In genomic region chr11:106795679-106796078, GRCm38 (mm10) we compare ENCODE assay signal across 11 mouse cellular contexts. TPM values are rescaled to one million over a fixed set of nuclear protein-coding genes. Genes with fewer than 3 reads are reported as not detected.
A peak's percentile ranks its signal among the peaks of the same experiment; 100 is the strongest.
DNase-seq lines count a peak whose midpoint lies in the region; ATAC-seq and TF ChIP-seq lines count a peak whose summit lies in the region.
"Had no signal": no experiment of that assay in that cellular context is flagged by ENCODE, and none has a peak within 500 bp of the region (broad histone marks: within the 10 kb centered on the region; RNA-seq: fewer than 3 reads in every experiment).

No protein-coding gene starts in this region.

- no peak for TF ChIP-seq CTCF in intestine, postnatal 0 days (IDR thresholded peaks at IDR 0.05; ENCODE audit: low read depth)

- WGBS in intestine, embryonic 16.5 days: 57% methylated on average over 9 of the region's 9 CpGs
- 60% methylated on average over 9 of the region's 9 CpGs for WGBS in intestine, postnatal 0 days
- WGBS in limb, embryonic 14.5 days: 20% methylated on average over 9 of the region's 9 CpGs

- no peak overlapping the region for H3K27ac ChIP-seq in intestine, embryonic 16.5 days (ENCODE audit: low read length)
- H3K27ac ChIP-seq in intestine, postnatal 0 days (ENCODE audit: low read depth, low read length): no peak overlapping the region
- 0 out of 2 replicates have a peak overlapping the region, but pooled peaks have one; percentile 13 for H3K27ac ChIP-seq in limb, embryonic 14.5 days (replicated peaks; ENCODE audit: low read depth, low read length)

- no peaks in the 10 kb centered on the region for H3K27me3 ChIP-seq in intestine, embryonic 16.5 days (replicated peaks; ENCODE audit: control insufficient read depth, insufficient read depth, low read length)
- no peaks in the 10 kb centered on the region for H3K27me3 ChIP-seq in intestine, postnatal 0 days (replicated peaks; ENCODE audit: control insufficient read depth, insufficient read depth, low read length)
- no peaks in the 10 kb centered on the region for H3K27me3 ChIP-seq in limb, embryonic 14.5 days (ENCODE audit: control insufficient read depth, insufficient read depth, low read length)

- no peak for TF ChIP-seq POLR2A in limb, embryonic 14.5 days (IDR thresholded peaks at IDR 0.05; ENCODE audit: borderline replicate concordance, extremely low read depth, insufficient read depth, insufficient read length)

- no peaks in the 10 kb centered on the region for H3K9me3 ChIP-seq in intestine, embryonic 16.5 days (ENCODE audit: control insufficient read depth, low read length)
- H3K9me3 ChIP-seq in intestine, postnatal 0 days (ENCODE audit: control insufficient read depth): no peaks in the 10 kb centered on the region
- H3K9me3 ChIP-seq in limb, embryonic 14.5 days (ENCODE audit: control insufficient read depth, low read length): no peaks in the 10 kb centered on the region

- no peak overlapping the region for H3K4me3 ChIP-seq in intestine, embryonic 16.5 days (ENCODE audit: low read length)
- no peak overlapping the region for H3K4me3 ChIP-seq in intestine, postnatal 0 days (ENCODE audit: low read depth, low read length)
- H3K4me3 ChIP-seq in limb, embryonic 14.5 days (replicated peaks; ENCODE audit: low read length): no peak overlapping the region

- ATAC-seq in intestine, embryonic 16.5 days: peak; percentile 46; the same call in 1 of the 2 replicates
- no peak for ATAC-seq in intestine, postnatal 0 days
- ATAC-seq in limb, embryonic 14.5 days (ENCODE audit: low FRiP score, low read depth): peak; percentile 66

- H3K36me3 ChIP-seq in intestine, embryonic 16.5 days (ENCODE audit: control insufficient read depth, insufficient read depth, low read length): peaks cover 18% of the 10 kb centered on the region
- H3K36me3 ChIP-seq in intestine, postnatal 0 days (ENCODE audit: control insufficient read depth, insufficient read depth): peaks cover 44% of the 10 kb centered on the region
- peaks cover 57% of the 10 kb centered on the region for H3K36me3 ChIP-seq in limb, embryonic 14.5 days (ENCODE audit: control insufficient read depth, insufficient read depth, low read length)

- no peaks in the 10 kb centered on the region; the same call in 1 of the 2 replicates for H3K4me1 ChIP-seq in intestine, embryonic 16.5 days (ENCODE audit: control insufficient read depth, insufficient read depth, low read length)
- no peaks in the 10 kb centered on the region for H3K4me1 ChIP-seq in intestine, postnatal 0 days (replicated peaks; ENCODE audit: control insufficient read depth, insufficient read depth, low read length)
- 0 out of 2 replicates have a peak, but pooled peaks cover 5% of the 10 kb centered on the region for H3K4me1 ChIP-seq in limb, embryonic 14.5 days (ENCODE audit: control insufficient read depth, insufficient read depth, low read length)

- no peak overlapping the region for H3K4me2 ChIP-seq in intestine, embryonic 16.5 days (ENCODE audit: low read depth, low read length)
- no peak overlapping the region for H3K4me2 ChIP-seq in intestine, postnatal 0 days (replicated peaks; ENCODE audit: low read depth)
- H3K4me2 ChIP-seq in limb, embryonic 14.5 days (replicated peaks; ENCODE audit: low read depth, low read length, severe bottlenecking): no peak overlapping the region

- DNase-seq in embryo, embryonic 10 days (ENCODE audit: low spot score): peak; percentile 40
- DNase-seq in embryo, embryonic 10.5 days (ENCODE audit: low spot score): no peak
- DNase-seq in MEL-GATA-1-ER (ENCODE audit: extremely low read depth, low read depth): peak; percentile 20
- DNase-seq in limb, embryonic 14.5 days (ENCODE audit: low spot score): peak; percentile 73
- DNase-seq in layer of hippocampus, postnatal 36 days: no peak
- DNase-seq in T-cell, adult 2 months (ENCODE audit: low spot score): no peak
- DNase-seq: adrenal gland, postnatal 10 days; kidney, postnatal 25 days; lung, postnatal 14 days had no signal

- H3K9ac ChIP-seq in intestine, embryonic 16.5 days (ENCODE audit: low read depth, low read length): no peak overlapping the region
- no peak overlapping the region for H3K9ac ChIP-seq in intestine, postnatal 0 days (ENCODE audit: low read depth, low read length)
- peak overlapping the region; percentile 25; the same call in 1 of the 2 replicates for H3K9ac ChIP-seq in limb, embryonic 14.5 days (ENCODE audit: low read depth, low read length, severe bottlenecking)

RNA-seq across cellular contexts. Expression of gene Cep95, which starts 6.6 kb away (rescaled TPM):
- polyA plus RNA-seq in intestine, embryonic 16.5 days (2015; fragmentation: Nextera tagmentation; extraction: Ambion mirVana): 15.4 and 16.3 TPM in 2 replicates
- polyA plus RNA-seq in intestine, postnatal 0 days (2015; fragmentation: Nextera tagmentation; extraction: Ambion mirVana): 5.3 and 5.5 TPM in 2 replicates
- 24.3 and 32.6 TPM in 2 replicates for polyA plus RNA-seq in limb, embryonic 14.5 days (2012; rRNA removed)
- polyA plus RNA-seq in limb, embryonic 14.5 days (2014; fragmentation: Nextera tagmentation; extraction: Ambion mirVana): 16.1 and 20.6 TPM in 2 replicates
- total RNA-seq in layer of hippocampus, postnatal 36 days (2021): 10 to 100 TPM; 10.4 to 14.9 TPM

RNA-seq across cellular contexts. Expression of gene Ddx5, which starts 6.7 kb away (rescaled TPM):
- 227 and 230 TPM in 2 replicates for polyA plus RNA-seq in intestine, embryonic 16.5 days (2015; fragmentation: Nextera tagmentation; extraction: Ambion mirVana)
- polyA plus RNA-seq in intestine, postnatal 0 days (2015; fragmentation: Nextera tagmentation; extraction: Ambion mirVana): 163 and 183 TPM in 2 replicates
- 461 and 503 TPM in 2 replicates for polyA plus RNA-seq in limb, embryonic 14.5 days (2012; rRNA removed)
- polyA plus RNA-seq in limb, embryonic 14.5 days (2014; fragmentation: Nextera tagmentation; extraction: Ambion mirVana): 351 and 367 TPM in 2 replicates
- total RNA-seq in layer of hippocampus, postnatal 36 days (2021): 100 to 1,000 TPM; 814 to 831 TPM

RNA-seq across cellular contexts. Expression of gene Polg2, which starts 16.3 kb away (rescaled TPM):
- polyA plus RNA-seq in intestine, embryonic 16.5 days (2015; fragmentation: Nextera tagmentation; extraction: Ambion mirVana): 12.6 and 13.7 TPM in 2 replicates
- polyA plus RNA-seq in intestine, postnatal 0 days (2015; fragmentation: Nextera tagmentation; extraction: Ambion mirVana): 12.9 and 13.3 TPM in 2 replicates
- polyA plus RNA-seq in limb, embryonic 14.5 days (2012; rRNA removed): 13.6 and 13.7 TPM in 2 replicates
- polyA plus RNA-seq in limb, embryonic 14.5 days (2014; fragmentation: Nextera tagmentation; extraction: Ambion mirVana): 12.7 and 13.7 TPM in 2 replicates
- 1 to 10 TPM; 4.8 to 5.1 TPM for total RNA-seq in layer of hippocampus, postnatal 36 days (2021)

RNA-seq across cellular contexts. Expression of gene Milr1, which starts 44.7 kb away (rescaled TPM):
- polyA plus RNA-seq in intestine, embryonic 16.5 days (2015; fragmentation: Nextera tagmentation; extraction: Ambion mirVana): 1.6 and 1.7 TPM in 2 replicates
- 1.3 and 1.9 TPM in 2 replicates for polyA plus RNA-seq in intestine, postnatal 0 days (2015; fragmentation: Nextera tagmentation; extraction: Ambion mirVana)
- 0.86 and 1.9 TPM in 2 replicates for polyA plus RNA-seq in limb, embryonic 14.5 days (2012; rRNA removed)
- polyA plus RNA-seq in limb, embryonic 14.5 days (2014; fragmentation: Nextera tagmentation; extraction: Ambion mirVana): 2.1 and 3.1 TPM in 2 replicates
- total RNA-seq in layer of hippocampus, postnatal 36 days (2021): not detected

RNA-seq across cellular contexts. Expression of gene Pecam1, which starts 45.3 kb away (rescaled TPM):
- polyA plus RNA-seq in intestine, embryonic 16.5 days (2015; fragmentation: Nextera tagmentation; extraction: Ambion mirVana): 48.2 and 48.6 TPM in 2 replicates
- polyA plus RNA-seq in intestine, postnatal 0 days (2015; fragmentation: Nextera tagmentation; extraction: Ambion mirVana): 25.9 and 26.1 TPM in 2 replicates
- polyA plus RNA-seq in limb, embryonic 14.5 days (2012; rRNA removed): 39.0 and 44.2 TPM in 2 replicates
- polyA plus RNA-seq in limb, embryonic 14.5 days (2014; fragmentation: Nextera tagmentation; extraction: Ambion mirVana): 39.0 and 40.5 TPM in 2 replicates
- total RNA-seq in layer of hippocampus, postnatal 36 days (2021): 10 to 100 TPM; 15.5 to 18.0 TPM

Comparison
In these comparisons a context has a peak if more than half of its experiments do, and no peak if none do; other contexts are left out.
1. DNase-seq: peak in embryo, embryonic 10 days (single experiment), MEL-GATA-1-ER (single experiment) and limb, embryonic 14.5 days (single experiment); none in embryo, embryonic 10.5 days (single experiment), layer of hippocampus, postnatal 36 days (0 of 2) and T-cell, adult 2 months (single experiment).